Mouse (Mus musculus): ENCODE results near the gene Ccdc8. TPM values are rescaled to one million over a fixed set of nuclear protein-coding genes. Genes with fewer than 3 reads are reported as not detected.

The Ccdc8 gene
- total RNA-seq, 2 experiments from 2014 or later: 2.2 to 2.5 TPM

DNA sequence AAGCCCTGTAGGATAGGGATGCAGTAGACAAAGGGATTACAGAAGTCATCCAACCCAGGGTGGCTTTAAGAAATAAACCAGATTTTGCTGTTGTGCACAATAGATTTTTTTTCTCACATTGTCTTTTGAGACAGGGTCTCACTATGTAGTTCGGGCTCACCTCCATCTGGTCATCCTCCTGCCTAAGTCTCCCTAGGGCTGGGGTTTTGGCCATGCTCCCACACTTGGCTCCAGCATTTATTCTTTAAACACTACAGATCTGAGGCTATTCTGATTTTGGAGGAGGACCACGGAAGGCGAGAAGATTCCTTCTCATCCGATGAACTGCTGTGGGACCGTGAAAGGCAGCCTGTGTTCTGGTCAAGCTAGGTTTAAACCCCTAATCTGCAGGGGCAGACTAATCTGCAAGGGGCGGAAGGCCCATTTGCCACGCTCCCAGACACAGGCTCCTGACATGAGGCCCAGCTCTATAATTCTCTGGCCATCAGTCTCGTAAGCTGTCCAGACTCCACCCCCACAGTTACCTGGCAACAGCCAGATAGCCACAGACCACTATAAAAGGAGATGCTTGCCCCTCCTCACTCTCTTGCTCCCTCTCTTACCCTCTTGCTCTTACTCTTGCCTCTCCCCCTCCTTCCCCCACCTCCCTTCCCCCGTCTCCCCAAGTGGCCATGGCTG, 45.6 kb downstream of the Ccdc8 start:
- DNase-seq (ENCODE audit: extremely low spot score in 1 of 2, low spot score in 1 of 2): no peak

DNA sequence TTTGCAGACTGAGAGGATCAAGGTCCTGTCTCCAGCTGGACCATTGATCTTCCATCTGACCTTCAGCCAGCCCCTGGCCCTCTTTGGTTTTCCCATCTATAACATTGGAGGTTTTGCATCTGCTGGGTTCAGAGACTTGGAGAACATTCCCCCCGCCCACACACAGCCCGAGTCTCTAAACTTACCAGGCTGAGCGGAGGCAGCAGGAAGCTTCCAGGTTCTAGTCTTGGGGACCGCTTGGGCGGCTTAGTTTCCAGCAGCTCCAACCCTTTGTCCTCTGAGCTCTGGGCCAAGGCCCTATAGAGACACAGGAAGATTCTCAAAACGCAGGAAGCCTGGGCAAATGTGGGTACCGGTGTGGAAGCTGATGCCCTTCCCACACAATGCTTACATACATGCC, 46.9 kb downstream of the Ccdc8 start:
- no peak for DNase-seq (ENCODE audit: extremely low spot score in 1 of 2, low spot score in 1 of 2)

DNA sequence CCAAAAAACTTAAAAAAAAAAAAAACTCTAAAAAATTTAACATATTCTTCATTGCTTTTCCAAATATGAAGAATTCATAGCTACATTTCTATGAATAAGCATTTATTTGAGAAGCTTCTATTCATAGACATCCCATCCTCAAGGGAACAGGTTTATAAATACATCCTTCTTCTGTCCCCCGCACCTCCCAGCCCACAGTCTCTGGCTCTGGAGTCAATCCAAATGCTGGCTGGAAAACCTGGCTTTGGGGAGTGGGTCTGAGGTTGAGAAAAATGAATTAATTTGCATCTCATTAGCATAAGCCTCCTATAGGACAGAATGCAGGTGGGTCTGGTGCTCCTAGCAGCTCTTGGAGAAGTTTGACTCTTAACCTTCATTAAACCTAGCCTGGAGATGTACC, 53.2 kb downstream of the Ccdc8 start:
- no peak for DNase-seq (ENCODE audit: extremely low spot score in 1 of 2, low spot score in 1 of 2)

Other genes with a start within 250 kb of the Ccdc8 start
- 1 to 10 TPM; 2.4 to 3.5 TPM for gene Slc1a5, start 211.4 kb upstream of the Ccdc8 start, total RNA-seq (2021)
- 100 to 1,000 TPM; 322 to 327 TPM for gene Strn4, start 176.8 kb upstream of the Ccdc8 start, total RNA-seq (2021)
- gene Fkrp, start 176.0 kb upstream of the Ccdc8 start, total RNA-seq (2021): 10 to 100 TPM; 46.7 to 47.7 TPM
- 1 to 10 TPM; 5.2 to 6.9 TPM for gene Prkd2, start 149.8 kb upstream of the Ccdc8 start, total RNA-seq (2021)
- 100 to 1,000 TPM; 150 to 160 TPM for gene Dact3, start 117.4 kb upstream of the Ccdc8 start, total RNA-seq (2021)
- 1 to 10 TPM; 2.5 to 3.2 TPM for gene Gng8, start 100.9 kb upstream of the Ccdc8 start, total RNA-seq (2021)
- under 1 TPM in 1 of 2 experiments, not detected in 1; 0.09 TPM for gene Ptgir, start 86.2 kb upstream of the Ccdc8 start, total RNA-seq (2021)
- gene Calm3, start 68.6 kb upstream of the Ccdc8 start, total RNA-seq (2021): 1,000 to 10,000 TPM; 2,256 to 2,439 TPM
- 100 to 1,000 TPM; 320 to 337 TPM for gene Pnmal2, start 48.0 kb upstream of the Ccdc8 start, total RNA-seq (2021)
- 100 to 1,000 TPM; 104 to 117 TPM for gene Pnmal1, start 33.0 kb upstream of the Ccdc8 start, total RNA-seq (2021)
- 10 to 100 TPM; 52.6 to 53.6 TPM for gene Gm42372, start 9.6 kb upstream of the Ccdc8 start, total RNA-seq (2021)
- gene Ppp5c, start 35.2 kb downstream of the Ccdc8 start, total RNA-seq (2021): 100 to 1,000 TPM; 150 to 153 TPM
- 1 to 10 TPM; 4.1 to 9.1 TPM for gene Hif3a, start 69.7 kb downstream of the Ccdc8 start, total RNA-seq (2021)
- gene Psg16, start 81.3 kb downstream of the Ccdc8 start, total RNA-seq (2021): 1 to 10 TPM; 3.4 to 3.7 TPM
- not detected for gene Ceacam3, start 157.6 kb downstream of the Ccdc8 start, total RNA-seq (2021)
- under 1 TPM in 1 of 2 experiments, not detected in 1; 0.07 TPM for gene Psg29, start 210.8 kb downstream of the Ccdc8 start, total RNA-seq (2021)

Measured in layer of hippocampus, postnatal 25 days (tissue).